Mouse (Mus musculus) heart, embryonic 12.5 days (tissue): ENCODE results near the gene Wscd2. TPM values are rescaled to one million over a fixed set of nuclear protein-coding genes. Genes with fewer than 3 reads are reported as not detected.
A peak's percentile ranks its signal among the peaks of the same experiment; 100 is the strongest.

Source experiments
- ATAC-seq: fragments of 200-750 bp; cut with Nextera tagmentation; 2 replicates; pipeline ENCODE4 v1.8.0; 2017; ENCODE audit warnings: moderate TSS enrichment, moderate library complexity; ENCODE audit not compliant: insufficient number of reproducible peaks, low FRiP score
- H3K27ac ChIP-seq: fragments of 300-500 bp; sonication (generic); 2 replicates; pipeline ENCODE4 v1.5.1; 2016; ENCODE audit warnings: mild to moderate bottlenecking, moderate library complexity; ENCODE audit not compliant: poor library complexity, severe bottlenecking
- H3K27me3 ChIP-seq: fragments of 300-500 bp; sonication (generic); replicated peaks from 2 replicates; pipeline ENCODE4 v1.6.1; 2016; ENCODE audit warnings: mild to moderate bottlenecking, moderate library complexity
- H3K36me3 ChIP-seq: fragments of 300-500 bp; sonication (generic); 2 replicates; pipeline ENCODE4 v1.6.1; 2016; ENCODE audit warnings: mild to moderate bottlenecking, moderate library complexity
- H3K4me1 ChIP-seq: fragments of 300-500 bp; sonication (generic); replicated peaks from 2 replicates; pipeline ENCODE4 v1.6.1; 2016; ENCODE audit warnings: mild to moderate bottlenecking
- H3K4me2 ChIP-seq: fragments of 300-500 bp; sonication (generic); 2 replicates; pipeline ENCODE4 v1.6.1; 2016; ENCODE audit warnings: mild to moderate bottlenecking, moderate library complexity
- H3K4me3 ChIP-seq: fragments of 300-500 bp; sonication (generic); 2 replicates; pipeline ENCODE4 v1.5.1; 2016; ENCODE audit warnings: mild to moderate bottlenecking
- H3K9ac ChIP-seq: fragments of 300-500 bp; sonication (generic); 2 replicates; pipeline ENCODE4 v1.6.1; 2016; ENCODE audit warnings: mild to moderate bottlenecking, moderate library complexity
- H3K9me3 ChIP-seq: fragments of 300-500 bp; sonication (generic); replicated peaks from 2 replicates; pipeline ENCODE4 v1.6.1; 2016; ENCODE audit warnings: mild to moderate bottlenecking, moderate library complexity
- WGBS: fragments of 180-500 bp; shearing (Covaris S2); methylation state at CpG from one replicate; pipeline ENCODE4 v1.1.7; 2016; 5-methylcytosine and 5-hydroxymethylcytosine counted together
- polyA plus RNA-seq: library from polyadenylated mRNA; unstranded; fragments of >200 nt; fragmentation: Nextera tagmentation; extraction: Ambion mirVana; gene quantifications from 2 replicates; pipeline ENCODE4 v1.2.1, GENCODE M21; 2016

The Wscd2 gene
- polyA plus RNA-seq, 1 experiment from 2014 or later, result 5.4 TPM

DNA sequence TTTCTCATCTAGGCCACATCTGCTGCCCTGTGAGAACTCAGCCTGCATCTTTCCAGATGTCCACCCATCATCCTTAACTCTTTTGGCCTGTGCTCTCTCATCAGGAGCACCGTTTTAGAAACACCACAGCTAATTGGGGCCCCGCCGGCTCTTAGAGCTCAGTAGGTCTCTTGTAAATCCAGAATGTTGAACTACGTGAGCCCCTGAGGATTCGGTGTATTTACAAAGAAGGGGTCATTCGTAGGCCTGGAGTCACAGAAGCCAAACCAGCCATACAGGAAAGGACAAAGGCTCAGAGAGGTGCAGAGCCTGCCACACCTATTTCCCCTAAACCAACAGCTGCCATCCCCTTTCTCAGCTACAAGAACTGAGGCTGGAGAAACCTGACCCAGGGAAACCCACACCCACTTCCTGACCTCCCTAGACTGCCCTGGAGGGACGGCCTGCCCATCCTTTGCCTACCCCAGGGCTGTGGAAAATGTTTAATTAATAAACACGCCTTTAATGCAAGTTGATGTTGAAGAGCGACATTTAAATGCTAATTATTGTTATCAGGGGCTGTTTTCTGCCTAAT is 106.7 kb downstream of the Wscd2 start:
- H3K4me1 ChIP-seq, result 0 out of 2 replicates have a peak, but pooled peaks cover 4% of the 10 kb centered on the region
- H3K9ac ChIP-seq, result no peak overlapping the region
- H3K9me3 ChIP-seq, result 0 out of 2 replicates have a peak, but pooled peaks cover 4% of the 10 kb centered on the region
- H3K27me3 ChIP-seq, result peaks cover 16% of the 10 kb centered on the region; the same call in 1 of the 2 replicates
- no peaks in the 10 kb centered on the region for H3K36me3 ChIP-seq
- H3K27ac ChIP-seq, result no peak overlapping the region
- no peak overlapping the region for H3K4me2 ChIP-seq
- WGBS, result 73% methylated on average over 9 of the region's 9 CpGs
- H3K4me3 ChIP-seq, result no peak overlapping the region
- ATAC-seq, result no peak

- Histone ChIP-seq H3K4me1 (no peaks in the 10 kb centered on the region), H3K27me3 (no peaks in the 10 kb centered on the region), H3K9ac (no peak overlapping the region), H3K36me3 (no peaks in the 10 kb centered on the region), H3K27ac (no peak overlapping the region), H3K4me2 (no peak overlapping the region), H3K4me3 (no peak overlapping the region), H3K9me3 (0 out of 2 replicates have a peak, but pooled peaks cover 4% of the 10 kb centered on the region)
- ATAC-seq, result no peak
- 70% methylated on average over 3 of the region's 3 CpGs for WGBS
Observed at GRCm38 (mm10) chr5:113600181-113600580, 110.0 kb downstream of the Wscd2 start.

DNA sequence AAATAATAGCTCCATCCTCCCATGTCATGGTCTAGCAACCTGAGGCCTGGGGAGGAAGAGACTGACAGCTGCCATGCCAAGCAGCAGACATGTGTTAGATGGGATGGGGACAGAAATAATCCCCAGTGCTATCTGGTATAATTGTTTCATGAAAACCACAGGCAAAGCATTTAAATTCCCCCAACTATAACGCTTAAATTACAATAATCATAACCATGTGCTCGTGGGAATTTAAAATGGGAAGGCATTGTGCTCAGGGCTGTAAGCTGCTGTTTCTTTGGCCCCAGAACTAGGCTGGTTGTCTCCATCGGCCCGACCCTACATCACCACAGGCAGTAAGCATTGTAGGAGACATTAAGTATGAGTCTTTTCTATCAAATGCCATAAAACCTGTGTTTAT is 110.7 kb downstream of the Wscd2 start:
- H3K9ac ChIP-seq, result no peak overlapping the region
- H3K36me3 ChIP-seq, result no peaks in the 10 kb centered on the region
- no peaks in the 10 kb centered on the region for H3K4me1 ChIP-seq
- no peak for ATAC-seq
- no peak overlapping the region for H3K4me3 ChIP-seq
- 83% methylated on average over 4 of the region's 4 CpGs for WGBS
- 0 out of 2 replicates have a peak, but pooled peaks cover 4% of the 10 kb centered on the region for H3K9me3 ChIP-seq
- no peak overlapping the region for H3K27ac ChIP-seq
- H3K27me3 ChIP-seq, result no peaks in the 10 kb centered on the region
- no peak overlapping the region for H3K4me2 ChIP-seq

DNA sequence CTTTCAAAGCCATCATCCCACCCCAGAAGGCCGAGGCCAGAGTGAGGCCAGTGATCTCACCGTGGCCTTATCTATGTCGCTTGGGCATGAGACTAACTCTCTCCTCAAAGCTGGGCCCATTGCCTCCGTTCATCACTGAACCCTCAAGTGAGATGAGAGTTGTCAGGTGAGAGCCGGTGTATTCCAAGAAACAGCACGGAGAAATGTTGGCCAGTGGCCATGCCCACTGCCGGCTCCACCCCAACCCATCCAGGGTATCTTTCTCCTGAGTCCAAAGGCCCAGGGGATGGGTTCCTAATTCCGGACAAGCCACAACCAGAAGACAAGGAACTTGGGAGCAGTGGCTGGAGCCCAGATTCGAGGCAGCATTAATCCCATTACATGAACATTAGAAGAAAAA is 113.3 kb downstream of the Wscd2 start:
- H3K4me1 ChIP-seq, result peaks cover 6% of the 10 kb centered on the region
- no peaks in the 10 kb centered on the region for H3K27me3 ChIP-seq
- H3K27ac ChIP-seq, result no peak overlapping the region
- no peak overlapping the region for H3K4me2 ChIP-seq
- no peak overlapping the region for H3K4me3 ChIP-seq
- WGBS, result 61% methylated on average over 9 of the region's 9 CpGs
- no peak for ATAC-seq
- H3K9me3 ChIP-seq, result no peaks in the 10 kb centered on the region
- H3K9ac ChIP-seq, result no peak overlapping the region
- no peaks in the 10 kb centered on the region for H3K36me3 ChIP-seq

- H3K27ac ChIP-seq, result no peak overlapping the region
- H3K4me2 ChIP-seq, result no peak overlapping the region
- 68% methylated on average over 4 of the region's 4 CpGs for WGBS
- H3K4me1 ChIP-seq, result peaks cover 6% of the 10 kb centered on the region
- ATAC-seq, result no peak
- peaks cover 7% of the 10 kb centered on the region; the same call in 1 of the 2 replicates for H3K27me3 ChIP-seq
- H3K9ac ChIP-seq, result no peak overlapping the region
- no peak overlapping the region for H3K4me3 ChIP-seq
- no peaks in the 10 kb centered on the region for H3K9me3 ChIP-seq
- H3K36me3 ChIP-seq, result no peaks in the 10 kb centered on the region
Observed at GRCm38 (mm10) chr5:113604758-113605157, 114.6 kb downstream of the Wscd2 start.

DNA sequence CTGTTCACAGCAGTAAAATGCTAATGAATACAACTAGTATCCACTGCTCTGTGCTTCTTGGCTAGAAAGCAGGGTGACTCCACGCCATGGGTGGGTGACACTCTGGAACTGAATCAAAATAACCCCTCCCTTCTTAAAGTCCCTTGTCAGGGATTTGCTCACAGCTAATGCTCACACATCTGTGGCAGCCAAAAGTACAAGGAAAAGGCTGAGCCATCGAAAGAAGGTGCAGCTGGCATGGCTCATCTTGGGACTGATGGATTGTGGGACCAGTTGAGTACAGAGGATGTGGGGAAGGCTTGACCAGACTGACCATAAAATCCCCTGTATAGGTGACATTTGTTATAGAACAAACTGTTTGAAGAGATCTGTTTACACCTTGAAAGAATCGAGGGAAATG is 116.0 kb downstream of the Wscd2 start:
- WGBS, result 73% methylated on average over 3 of the region's 3 CpGs
- ATAC-seq, result no peak

DNA sequence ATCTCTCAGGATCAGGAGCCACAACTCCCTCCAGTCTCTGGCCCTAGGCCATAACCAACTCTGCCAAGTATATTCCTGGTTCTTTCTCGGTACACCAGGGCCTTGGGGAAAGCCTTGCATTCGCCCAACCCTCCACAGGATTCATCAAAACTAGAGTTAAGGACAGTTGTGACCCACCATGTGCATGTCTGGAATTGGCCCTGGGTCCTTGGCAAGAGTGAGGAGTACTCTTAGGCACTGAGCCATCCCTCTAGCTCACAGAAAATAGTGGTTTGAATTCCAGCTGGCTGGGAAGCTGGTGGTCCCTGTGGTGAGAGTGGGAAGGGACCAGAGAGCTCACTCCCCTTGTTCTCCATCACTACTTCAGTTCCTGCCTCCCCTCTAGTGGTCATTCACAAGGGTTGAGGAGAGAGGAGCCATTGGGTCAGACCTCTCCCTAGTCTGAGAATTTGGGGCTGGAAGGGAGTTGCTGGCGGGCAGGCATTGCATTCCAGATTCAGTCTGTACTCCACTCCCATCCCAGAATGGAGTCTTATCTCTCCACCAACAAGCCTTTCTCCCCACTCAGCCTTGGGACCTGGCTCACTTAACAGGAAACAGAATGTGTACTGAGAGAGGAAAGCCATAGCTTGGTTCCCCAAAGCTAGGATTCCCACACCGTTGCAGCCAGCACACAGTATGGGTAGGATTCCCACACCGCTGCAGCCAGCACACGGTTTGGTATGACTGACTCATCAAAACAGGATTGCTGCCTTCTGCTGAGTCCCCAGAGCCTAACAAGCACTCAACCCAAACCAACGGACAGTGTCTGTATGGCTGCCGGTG is 117.0 kb downstream of the Wscd2 start:
- no peak for ATAC-seq

More for the DNA sequence above, 116.0 kb downstream of the Wscd2 start:
- Histone ChIP-seq H3K4me1 (peaks cover 8% of the 10 kb centered on the region), H3K4me2 (no peak overlapping the region), H3K9ac (no peak overlapping the region), H3K27ac (no peak overlapping the region), H3K9me3 (no peaks in the 10 kb centered on the region), H3K27me3 (peaks cover 19% of the 10 kb centered on the region), H3K36me3 (no peaks in the 10 kb centered on the region), H3K4me3 (no peak overlapping the region)

GRCm38 (mm10) chr5:113607941-113608431 is 117.9 kb downstream of the Wscd2 start:
- no peaks in the 10 kb centered on the region for H3K9me3 ChIP-seq
- no peak overlapping the region for H3K4me2 ChIP-seq
- H3K27me3 ChIP-seq, result peaks cover 22% of the 10 kb centered on the region
- H3K36me3 ChIP-seq, result no peaks in the 10 kb centered on the region
- peaks cover 16% of the 10 kb centered on the region for H3K4me1 ChIP-seq
- no peak overlapping the region for H3K9ac ChIP-seq
- no peak for ATAC-seq
- WGBS, result 28% methylated on average over 13 of the region's 13 CpGs
- H3K4me3 ChIP-seq, result no peak overlapping the region
- H3K27ac ChIP-seq, result no peak overlapping the region

More for the DNA sequence above, 117.0 kb downstream of the Wscd2 start:
- Histone ChIP-seq H3K4me2 (no peak overlapping the region), H3K27ac (no peak overlapping the region), H3K4me3 (no peak overlapping the region), H3K4me1 (peaks cover 16% of the 10 kb centered on the region), H3K9me3 (no peaks in the 10 kb centered on the region), H3K9ac (no peak overlapping the region), H3K27me3 (peaks cover 22% of the 10 kb centered on the region), H3K36me3 (no peaks in the 10 kb centered on the region)
- WGBS, result 58% methylated on average over 8 of the region's 8 CpGs

DNA sequence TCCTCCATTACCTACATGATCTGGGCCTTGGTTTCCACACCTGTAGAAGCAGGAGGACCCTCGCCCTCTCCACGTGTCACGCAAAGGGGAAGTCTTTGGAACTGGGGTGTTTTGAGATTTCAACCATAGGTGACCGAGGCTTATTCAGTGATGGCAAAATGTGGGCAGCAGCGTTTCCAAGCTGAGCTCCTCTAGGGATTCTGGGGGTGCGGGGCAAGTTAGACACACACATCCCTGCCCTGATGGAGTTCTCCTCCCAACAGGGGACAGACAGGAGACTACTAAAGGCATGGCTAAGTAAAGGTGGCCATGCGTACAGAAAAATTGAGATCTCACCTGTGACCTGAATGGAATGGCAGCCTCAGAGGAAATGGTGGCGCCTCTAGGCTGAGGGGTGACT is 118.4 kb downstream of the Wscd2 start:
- ATAC-seq, result peak; percentile 33; the same call in 1 of the 2 replicates
- Histone ChIP-seq H3K4me2 (no peak overlapping the region), H3K4me3 (no peak overlapping the region), H3K9me3 (no peaks in the 10 kb centered on the region), H3K9ac (no peak overlapping the region), H3K4me1 (peaks cover 16% of the 10 kb centered on the region), H3K27me3 (peaks cover 22% of the 10 kb centered on the region), H3K27ac (no peak overlapping the region), H3K36me3 (no peaks in the 10 kb centered on the region)
- WGBS, result 76% methylated on average over 8 of the region's 8 CpGs

- no peaks in the 10 kb centered on the region; the same call in 1 of the 2 replicates for H3K36me3 ChIP-seq
- no peak overlapping the region for H3K4me2 ChIP-seq
- H3K27ac ChIP-seq, result no peak overlapping the region
- H3K27me3 ChIP-seq, result peaks cover 22% of the 10 kb centered on the region
- H3K9me3 ChIP-seq, result no peaks in the 10 kb centered on the region
- no peak overlapping the region for H3K4me3 ChIP-seq
- ATAC-seq, result no peak
- no peak overlapping the region for H3K9ac ChIP-seq
- WGBS, result 73% methylated on average over 5 of the region's 5 CpGs
- peaks cover 16% of the 10 kb centered on the region for H3K4me1 ChIP-seq
Observed at GRCm38 (mm10) chr5:113609891-113610290, 119.8 kb downstream of the Wscd2 start.

DNA sequence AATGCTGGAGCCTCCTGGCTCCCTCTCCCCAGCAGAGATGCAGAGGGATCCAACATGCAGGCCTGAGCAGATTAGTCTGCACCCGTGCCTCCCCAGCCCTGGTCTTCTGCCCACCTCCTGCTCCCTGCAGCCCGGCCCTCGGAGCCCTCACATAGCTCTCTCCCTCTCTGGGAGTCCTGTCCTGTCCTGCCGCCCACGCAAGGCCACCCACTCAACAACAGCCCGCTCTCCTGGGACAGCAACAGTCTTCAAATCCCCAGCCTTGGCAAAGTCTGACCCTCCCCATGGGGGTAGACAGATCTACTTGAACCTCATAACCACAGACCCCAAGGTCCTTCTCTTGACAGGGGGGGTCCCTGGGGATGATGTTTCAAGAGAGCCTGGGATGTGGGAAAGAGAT is 120.4 kb downstream of the Wscd2 start:
- Histone ChIP-seq H3K4me2 (no peak overlapping the region), H3K27ac (no peak overlapping the region), H3K4me1 (peaks cover 16% of the 10 kb centered on the region), H3K27me3 (peaks cover 22% of the 10 kb centered on the region), H3K9me3 (no peaks in the 10 kb centered on the region), H3K4me3 (no peak overlapping the region), H3K36me3 (no peaks in the 10 kb centered on the region; the same call in 1 of the 2 replicates), H3K9ac (no peak overlapping the region)
- no peak for ATAC-seq
- WGBS, result 77% methylated on average over 5 of the region's 6 CpGs
